Comparison of ENCODE assay signal across 9 mouse cellular contexts in genomic region chr12:44601410-44602149, GRCm38 (mm10).
DNase-seq lines count a peak whose midpoint lies in the region; ATAC-seq and TF ChIP-seq lines count a peak whose summit lies in the region.
"Had no signal": no experiment of that assay in that cellular context is flagged by ENCODE, and none has a peak within 500 bp of the region (broad histone marks: within the 10 kb centered on the region; RNA-seq: fewer than 3 reads in every experiment).

No protein-coding gene starts in this region.

- peaks cover 1% of the 10 kb centered on the region; the same call in 1 of the 2 replicates for H3K4me1 ChIP-seq in liver, adult 2 months (ENCODE audit: control insufficient read depth, insufficient read depth, low read length)
- H3K4me1 ChIP-seq in neural tube, embryonic 13.5 days (replicated peaks), result no peaks in the 10 kb centered on the region
- H3K4me1 ChIP-seq: stomach, embryonic 15.5 days had no signal

- 29% methylated on average over 16 of the region's 16 CpGs for WGBS in liver, adult 2 months
- WGBS in neural tube, embryonic 13.5 days, result 32% methylated on average over 16 of the region's 16 CpGs

- no peak for TF ChIP-seq POLR2A in liver, adult 2 months (IDR thresholded peaks at IDR 0.05; ENCODE audit: extremely low read depth, insufficient read depth, low read length)

- H3K27ac ChIP-seq in liver, adult 2 months (replicated peaks; ENCODE audit: insufficient read depth, low read depth, low read length), result no peak overlapping the region
- no peak overlapping the region for H3K27ac ChIP-seq in neural tube, embryonic 13.5 days (replicated peaks)
- H3K27ac ChIP-seq: stomach, embryonic 15.5 days had no signal

- TF ChIP-seq CTCF in liver, adult 2 months (IDR thresholded peaks at IDR 0.05; ENCODE audit: low read depth, low read length), result peak; percentile 77

- no peak overlapping the region for H3K4me2 ChIP-seq in neural tube, embryonic 13.5 days
- H3K4me2 ChIP-seq: stomach, embryonic 15.5 days had no signal

- peak; percentile 73; the same call in 1 of the 2 replicates for ATAC-seq in neural tube, embryonic 13.5 days (ENCODE audit: low read depth)

- H3K27me3 ChIP-seq in liver, adult 2 months (ENCODE audit: control insufficient read depth, insufficient read depth, low read length), result no peaks in the 10 kb centered on the region
- no peaks in the 10 kb centered on the region for H3K27me3 ChIP-seq in neural tube, embryonic 13.5 days
- H3K27me3 ChIP-seq: stomach, embryonic 15.5 days had no signal

- no peaks in the 10 kb centered on the region for H3K9me3 ChIP-seq in neural tube, embryonic 13.5 days
- H3K9me3 ChIP-seq: stomach, embryonic 15.5 days had no signal

- no peak overlapping the region for H3K4me3 ChIP-seq in liver, adult 2 months (ENCODE audit: insufficient read depth, low read depth, low read length)
- no peak overlapping the region for H3K4me3 ChIP-seq in neural tube, embryonic 13.5 days
- H3K4me3 ChIP-seq: stomach, embryonic 15.5 days had no signal

- H3K36me3 ChIP-seq in liver, adult 2 months (ENCODE audit: control insufficient read depth, insufficient read depth, low read length), result no peaks in the 10 kb centered on the region
- H3K36me3 ChIP-seq in neural tube, embryonic 13.5 days, result peaks cover 15% of the 10 kb centered on the region; the same call in 1 of the 2 replicates
- H3K36me3 ChIP-seq: stomach, embryonic 15.5 days had no signal

- no peak overlapping the region for H3K9ac ChIP-seq in liver, adult 2 months (ENCODE audit: low read depth, low read length)
- H3K9ac ChIP-seq in neural tube, embryonic 13.5 days, result no peak overlapping the region
- H3K9ac ChIP-seq: stomach, embryonic 15.5 days had no signal

- DNase-seq in 3T3-L1 (ENCODE audit: low read depth, low spot score) (peak; percentile 54), WW6 (ENCODE audit: low read depth, low spot score) (peak; percentile 39)
- peak; percentile 74 to 83 for DNase-seq in cerebellum, postnatal 25 days
- peak; percentile 6 to 25 for DNase-seq in gastrocnemius, adult 8-10 months (ENCODE audit: low spot score in 2 of 2)
- DNase-seq in kidney, adult 18-20 months, result peak; percentile 65
- peak; percentile 52 for DNase-seq in liver, adult 2 months (ENCODE audit: extremely low read depth, low read depth, low spot score)
- DNase-seq in thymus, postnatal 36 days, result peak; percentile 18 to 26

- no peaks in the 10 kb centered on the region for H3K79me2 ChIP-seq in liver, adult 2 months (ENCODE audit: control insufficient read depth, insufficient read depth, low read length)

Comparison
In these comparisons a context has a peak if more than half of its experiments do, and no peak if none do; other contexts are left out.
1. DNase-seq: peak in every context shown above with its lines; median percentile 78 in cerebellum, postnatal 25 days; 65 in kidney, adult 18-20 months; 54 in 3T3-L1; 52 in liver, adult 2 months; 39 in WW6; 22 in thymus, postnatal 36 days; 16 in gastrocnemius, adult 8-10 months.